Mouse (Mus musculus): ENCODE results near the gene Olfr1497. TPM values are rescaled to one million over a fixed set of nuclear protein-coding genes. Genes with fewer than 3 reads are reported as not detected.
"Not testable (repeated sequence)": the region's sequence is repeated elsewhere in the genome, so short reads cannot be mapped to it uniquely, and the experiment has no call there.

The Olfr1497 gene
- total RNA-seq (2021): not detected

GRCm38 (mm10) chr19:13798102-13798501 is at the start of gene Olfr1497:
Gene Olfr1497 (minus strand): TSS chr19:13798202.
- no peak for DNase-seq
- intact Hi-C loops (cut with DNase I): no loop called here

GRCm38 (mm10) chr19:13830388-13830787 is 32.4 kb upstream of the Olfr1497 start, which contains the start of gene Olfr1500:
Gene Olfr1500 (minus strand): TSS chr19:13830488.
- intact Hi-C loops (cut with DNase I): no loop called here
- no peak for DNase-seq

- DNase-seq: no peak
- intact Hi-C loops (cut with DNase I): no loop called here
These were observed 30.4 kb upstream of the Olfr1497 start for GRCm38 (mm10) chr19:13828447-13828846.

GRCm38 (mm10) chr19:13820847-13821246 is 22.8 kb upstream of the Olfr1497 start:
- DNase-seq: no peak
- intact Hi-C loops (cut with DNase I): no loop called here

- intact Hi-C loops (cut with DNase I): no loop called here
- no peak for DNase-seq
These were observed 21.3 kb upstream of the Olfr1497 start, which contains the start of gene Olfr1499 for GRCm38 (mm10) chr19:13819347-13819746. Gene Olfr1499 (minus strand): TSS chr19:13819447.

GRCm38 (mm10) chr19:13818827-13819226 is 20.8 kb upstream of the Olfr1497 start:
- intact Hi-C loops (cut with DNase I): no loop called here
- DNase-seq: no peak

GRCm38 (mm10) chr19:13812823-13813222 is 14.8 kb upstream of the Olfr1497 start:
- DNase-seq: no peak
- intact Hi-C loops (cut with DNase I): no loop called here

GRCm38 (mm10) chr19:13805486-13805885 is 7.5 kb upstream of the Olfr1497 start:
- intact Hi-C loops (cut with DNase I): not testable (repeated sequence)

GRCm38 (mm10) chr19:13777578-13777977 is 20.4 kb downstream of the Olfr1497 start, which contains the start of gene Olfr1496:
Gene Olfr1496 (plus strand): TSS chr19:13777878.
- intact Hi-C loops (cut with DNase I): no loop called here
- DNase-seq: no peak

More at GRCm38 (mm10) chr19:13805486-13805885, 7.5 kb upstream of the Olfr1497 start:
- DNase-seq: not testable (repeated sequence)

- intact Hi-C loops (cut with DNase I): no loop called here
- no peak for DNase-seq
These were observed 29.3 kb downstream of the Olfr1497 start for GRCm38 (mm10) chr19:13768565-13769276.

GRCm38 (mm10) chr19:13764306-13764705 is 33.7 kb downstream of the Olfr1497 start, which contains the start of gene Olfr1495:
Gene Olfr1495 (plus strand): TSS chr19:13764606.
- DNase-seq: no peak
- intact Hi-C loops (cut with DNase I): no loop called here

- intact Hi-C loops (cut with DNase I): no loop called here
- DNase-seq: no peak
These were observed 48.6 kb downstream of the Olfr1497 start for GRCm38 (mm10) chr19:13749366-13749765.

Other genes with a start within 250 kb of the Olfr1497 start
- gene Olfr1484, start 214.7 kb downstream of the Olfr1497 start, total RNA-seq (2021): not detected
- gene Olfr1487, start 180.8 kb downstream of the Olfr1497 start, total RNA-seq (2021): not detected
- gene Olfr1489, start 166.6 kb downstream of the Olfr1497 start, total RNA-seq (2021): not detected
- gene Olfr1490, start 147.1 kb downstream of the Olfr1497 start, total RNA-seq (2021): not detected
- gene Olfr1491, start 100.9 kb downstream of the Olfr1497 start, total RNA-seq (2021): not detected
- gene Olfr1493-ps1, start 74.9 kb downstream of the Olfr1497 start, total RNA-seq (2021): not detected
- gene Olfr1494, start 58.5 kb downstream of the Olfr1497 start, total RNA-seq (2021): not detected
- not detected for gene Olfr1495, start 33.6 kb downstream of the Olfr1497 start, total RNA-seq (2021)
- gene Olfr1496, start 20.3 kb downstream of the Olfr1497 start, total RNA-seq (2021): not detected
- not detected for gene Olfr1499, start 21.2 kb upstream of the Olfr1497 start, total RNA-seq (2021)
- gene Olfr1500, start 32.3 kb upstream of the Olfr1497 start, total RNA-seq (2021): not detected
- not detected for gene Olfr1501, start 52.5 kb upstream of the Olfr1497 start, total RNA-seq (2021)
- not detected for gene Olfr1502, start 63.6 kb upstream of the Olfr1497 start, total RNA-seq (2021)
- gene Olfr1504, start 99.7 kb upstream of the Olfr1497 start, total RNA-seq (2021): not detected
- not detected for gene Olfr1505, start 115.3 kb upstream of the Olfr1497 start, total RNA-seq (2021)

Measured in heart, postnatal 10 days (tissue).